Mouse (Mus musculus) neural tube, embryonic 10.5 days (tissue): Measurements from ENCODE around the gene Arel1.

Experiments used
- DNase-seq: peaks from one replicate; pipeline ENCODE4 v3.0.0-alpha.2; 2017; ENCODE audit warnings: low spot score; ENCODE audit errors: extremely low spot score

Gene Arel1

DNA sequence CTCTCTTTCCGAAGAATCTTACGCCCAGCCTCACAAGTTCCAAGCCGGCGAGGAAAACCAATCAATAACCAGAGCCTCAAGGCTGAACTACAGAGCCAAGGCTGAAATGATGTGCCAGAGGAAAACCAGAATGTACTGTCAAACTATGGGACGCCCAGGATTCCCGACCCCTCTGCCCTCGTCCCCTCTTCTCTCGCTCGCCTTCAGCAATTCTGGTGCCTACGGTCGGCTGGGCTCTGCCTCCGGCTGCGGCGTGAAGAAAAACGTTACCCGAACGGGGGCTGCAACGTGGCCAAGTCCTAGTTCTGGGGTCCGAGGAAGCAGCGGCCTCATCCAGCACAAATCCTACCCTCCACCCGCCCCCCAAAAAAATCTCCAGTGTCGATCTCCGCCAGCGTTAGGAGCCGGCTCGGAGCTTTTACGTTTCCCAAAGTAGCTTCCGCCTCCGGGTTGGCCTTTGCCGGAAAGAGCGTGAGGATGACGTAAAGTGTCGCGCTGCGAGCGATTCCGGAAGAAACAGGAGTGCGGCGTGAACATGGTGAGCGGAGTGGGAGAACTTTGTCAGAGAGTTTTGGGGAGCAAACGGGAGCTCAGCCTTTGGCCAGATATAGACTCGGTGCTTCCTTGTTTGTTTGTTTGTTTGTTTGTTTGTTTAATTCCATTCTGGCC is at the start of gene Arel1, which contains the start of gene Fcf1:
Arel1 (minus strand) TSS at position 473 of the 669 bp plus-strand sequence.
Fcf1 (plus strand) TSS at position 470 of the 669 bp plus-strand sequence.
- DNase-seq: peak; percentile 91

DNA sequence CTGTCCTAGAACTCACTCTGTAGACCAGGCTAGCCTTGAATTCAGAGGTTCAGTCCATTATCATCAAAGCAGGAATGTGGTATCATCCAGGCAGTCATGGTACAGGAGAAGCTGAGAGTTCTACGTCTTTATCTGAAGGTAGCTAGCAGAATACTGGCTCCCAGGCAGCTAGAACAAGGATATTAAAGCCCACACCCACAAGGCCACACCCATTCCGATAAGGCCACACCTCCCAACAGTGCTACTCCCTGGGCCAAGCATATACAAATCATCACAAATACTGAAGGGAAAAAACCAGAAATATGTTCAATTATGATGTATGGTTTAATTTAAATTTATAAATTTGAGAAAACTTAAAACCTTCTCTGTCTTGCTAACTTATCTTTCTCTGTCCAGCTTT is 41.5 kb upstream of the Arel1 start:
- DNase-seq: no peak

DNA sequence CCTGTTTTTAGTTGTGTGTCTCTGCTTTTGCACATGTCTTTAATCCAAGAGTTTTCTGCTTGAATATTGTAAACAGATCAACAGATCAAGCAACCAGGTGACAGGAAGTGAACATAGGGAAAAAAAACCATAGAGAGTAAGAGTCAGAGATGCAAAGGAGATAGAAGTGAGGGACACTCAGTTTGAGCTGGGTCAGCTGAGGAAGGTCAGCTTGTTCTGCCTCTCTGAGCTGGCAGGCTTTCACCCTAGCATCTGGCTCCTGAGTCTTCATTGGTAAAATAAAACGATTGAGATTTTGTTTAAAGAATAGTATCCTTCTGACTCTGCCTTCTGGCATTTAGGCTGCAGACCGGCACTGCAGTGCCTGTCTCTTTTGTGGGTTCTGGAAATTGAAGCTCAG is 39.8 kb upstream of the Arel1 start:
- DNase-seq: no peak

DNA sequence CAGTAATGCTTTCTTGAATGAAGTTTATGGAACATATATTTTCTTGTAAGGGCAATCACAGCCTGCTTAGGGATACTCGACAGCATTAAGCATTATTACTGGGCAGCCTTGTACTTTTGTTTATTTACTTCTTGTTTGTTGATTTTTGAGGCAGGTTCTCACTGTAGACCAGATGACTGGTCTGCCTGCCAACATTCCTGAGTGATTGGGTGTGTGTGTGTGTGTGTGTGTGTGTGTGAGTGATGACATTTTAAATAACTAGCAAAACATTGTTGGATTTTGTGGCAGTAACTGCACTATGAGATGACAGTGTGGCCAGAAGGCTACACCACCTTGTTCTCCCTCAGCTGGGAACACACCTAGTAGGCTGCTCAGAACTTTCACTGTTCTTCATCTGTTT is 39.1 kb upstream of the Arel1 start:
- no peak for DNase-seq

DNA sequence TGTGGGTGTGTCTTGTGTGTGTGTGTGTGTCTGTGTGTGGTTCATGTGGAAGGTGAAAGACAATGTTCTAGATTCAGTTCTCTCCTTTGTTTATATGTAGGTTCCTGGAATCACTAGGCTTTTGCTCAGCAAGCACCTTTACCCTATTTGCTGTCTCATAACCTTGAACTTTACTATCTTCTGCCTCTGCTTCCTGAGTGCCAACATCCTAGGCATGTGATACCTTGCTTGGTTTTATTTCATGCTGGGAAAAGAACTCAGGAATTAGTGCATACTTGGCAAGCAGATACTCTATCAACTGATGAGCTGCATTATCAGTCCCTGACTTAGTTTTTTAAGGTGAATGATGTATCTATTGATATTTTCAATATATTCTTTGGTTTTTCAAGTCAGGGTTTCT is 36.3 kb upstream of the Arel1 start:
- DNase-seq: no peak

DNA sequence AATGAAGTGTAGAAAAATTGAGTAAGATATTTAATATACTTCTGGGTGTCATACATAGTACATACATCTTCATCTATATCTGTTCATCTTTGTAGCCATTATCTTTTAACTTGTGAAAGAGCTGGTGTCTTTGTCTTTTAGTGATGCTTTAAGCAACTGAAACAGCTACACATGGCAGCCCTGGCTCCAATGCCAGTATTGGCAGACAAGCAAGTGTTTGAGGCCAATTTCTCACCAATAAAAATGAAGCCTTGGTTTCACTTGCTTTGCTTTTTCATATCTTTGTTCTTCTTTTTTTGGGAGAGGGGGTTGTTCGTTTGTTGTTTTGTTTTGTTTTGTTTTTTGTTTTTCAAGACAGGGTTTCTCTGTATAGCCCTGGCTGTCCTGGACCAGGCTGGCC is 35.5 kb upstream of the Arel1 start:
- no peak for DNase-seq

DNA sequence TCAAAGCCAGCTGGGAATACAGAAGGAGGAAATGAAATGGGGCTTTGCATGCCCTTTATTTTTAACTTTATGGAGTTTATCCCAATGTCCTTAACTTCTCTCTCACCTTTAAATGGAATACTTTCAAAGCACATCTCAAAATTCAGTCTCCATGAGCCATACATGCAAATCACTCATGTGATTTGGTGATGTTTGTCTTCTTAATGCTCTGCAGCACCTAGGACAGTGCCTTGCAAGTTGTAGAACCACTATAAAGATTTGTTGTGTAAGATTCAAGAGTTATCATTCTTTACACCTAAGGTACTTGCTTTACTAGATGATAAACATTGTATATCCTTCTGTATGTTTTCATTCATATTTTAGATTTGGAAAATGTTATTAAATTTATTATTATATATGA is 28.4 kb upstream of the Arel1 start:
- no peak for DNase-seq

DNA sequence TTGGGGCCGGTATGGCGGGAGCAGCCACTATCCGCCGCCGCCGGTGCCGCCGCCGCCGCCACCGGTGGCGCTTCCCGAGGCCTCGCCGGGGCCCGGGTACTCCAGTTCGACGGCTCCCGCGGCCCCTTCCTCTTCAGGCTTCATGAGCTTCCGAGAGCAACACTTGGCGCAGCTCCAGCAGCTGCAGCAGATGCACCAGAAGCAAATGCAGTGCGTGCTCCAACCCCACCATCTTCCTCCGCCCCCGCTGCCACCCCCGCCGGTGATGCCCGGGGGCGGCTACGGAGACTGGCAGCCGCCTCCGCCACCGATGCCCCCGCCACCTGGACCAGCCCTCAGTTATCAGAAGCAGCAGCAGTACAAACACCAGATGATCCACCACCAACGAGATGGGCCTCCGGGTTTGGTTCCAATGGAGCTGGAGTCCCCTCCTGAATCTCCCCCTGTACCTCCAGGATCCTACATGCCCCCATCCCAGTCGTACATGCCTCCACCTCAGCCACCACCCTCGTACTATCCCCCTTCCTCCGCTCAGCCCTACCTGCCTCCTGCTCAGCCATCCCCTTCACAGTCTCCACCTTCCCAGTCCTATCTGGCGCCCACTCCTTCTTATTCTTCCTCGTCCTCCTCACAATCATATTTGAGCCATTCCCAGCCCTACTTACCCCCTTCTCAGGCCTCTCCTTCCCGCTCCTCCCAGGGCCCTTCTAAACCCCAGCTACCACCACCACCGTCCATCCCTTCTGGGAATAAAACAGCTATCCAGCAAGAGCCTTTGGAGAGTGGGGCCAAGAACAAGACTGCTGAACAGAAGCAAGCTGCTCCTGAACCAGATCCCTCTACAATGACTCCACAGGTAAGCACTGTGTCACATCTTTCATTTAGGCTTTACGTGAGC is 26.1 kb upstream of the Arel1 start:
- peak; percentile 42 for DNase-seq

DNA sequence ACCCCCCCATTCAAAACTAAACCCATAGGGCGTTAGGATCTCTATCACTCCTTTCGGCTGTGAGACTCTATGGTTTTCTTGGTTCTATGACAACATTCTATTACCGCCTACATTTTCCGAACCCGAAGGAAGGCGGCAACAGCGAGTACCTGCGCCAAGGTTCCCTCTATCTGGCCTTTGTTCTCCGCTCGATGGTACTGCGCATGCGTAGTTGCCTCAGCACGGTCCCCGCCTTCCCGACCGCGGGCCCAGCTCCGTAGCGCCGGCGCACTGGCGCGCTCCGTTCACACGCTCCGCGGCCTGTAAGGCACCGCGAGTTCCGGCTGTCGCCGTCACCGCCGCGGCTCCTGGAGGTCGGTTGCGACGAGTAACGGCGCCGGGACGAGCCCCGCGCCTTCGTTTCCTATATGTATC is 25.4 kb upstream of the Arel1 start, which contains the start of gene Ylpm1:
Ylpm1 (plus strand) TSS at position 239 of the 414 bp plus-strand sequence.
- peak; percentile 97 for DNase-seq

DNA sequence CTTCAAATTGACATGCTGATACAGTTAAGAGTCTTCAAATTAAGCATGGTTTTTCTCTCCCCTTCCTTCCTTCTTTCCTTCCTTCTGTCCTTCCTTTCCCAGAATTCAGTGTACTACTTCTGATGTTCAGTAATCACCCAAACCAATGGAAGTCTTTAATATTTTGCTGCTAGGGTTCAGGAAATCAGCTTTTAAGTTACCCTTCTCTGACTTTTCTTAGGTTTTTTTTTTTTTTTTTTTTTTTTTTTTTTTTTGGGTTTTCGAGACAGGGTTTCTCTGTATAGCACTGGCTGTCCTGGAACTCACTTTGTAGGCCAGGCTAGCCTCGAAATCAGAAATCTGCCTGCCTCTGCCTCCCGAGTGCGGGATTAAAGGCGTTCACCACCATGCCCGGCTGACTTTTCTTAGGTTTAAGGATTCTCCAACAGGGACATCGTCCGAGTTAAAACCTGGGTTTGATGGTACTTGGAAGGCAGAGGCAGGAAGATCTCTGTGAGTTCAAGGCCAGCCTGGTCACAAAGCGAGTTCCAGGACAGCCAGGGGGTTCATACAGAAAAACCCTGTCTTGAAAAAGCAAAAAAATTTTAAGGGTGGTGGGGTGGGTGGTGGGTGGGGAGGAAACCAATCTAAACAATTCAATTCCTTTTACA is 24.5 kb upstream of the Arel1 start:
- DNase-seq: peak; percentile 15

DNA sequence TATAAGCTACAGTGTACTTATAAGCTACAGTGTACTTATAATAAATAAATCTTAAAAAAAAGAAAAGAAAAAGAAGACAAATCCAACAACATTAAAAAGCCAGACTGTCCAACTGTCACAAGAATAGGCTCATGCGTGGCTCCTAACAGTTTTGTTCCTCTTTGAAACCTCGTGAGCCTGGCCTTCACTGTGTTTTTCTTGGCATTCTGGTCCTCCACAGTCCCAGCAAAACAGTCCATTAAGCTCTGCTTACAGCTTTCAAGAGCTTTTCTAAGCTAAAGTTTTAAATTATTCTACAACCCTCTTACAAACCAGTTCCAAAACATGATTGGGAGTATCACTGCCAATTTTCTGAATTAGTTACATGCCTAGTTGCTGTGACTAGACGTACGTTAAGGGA is 18.8 kb upstream of the Arel1 start:
- no peak for DNase-seq

DNA sequence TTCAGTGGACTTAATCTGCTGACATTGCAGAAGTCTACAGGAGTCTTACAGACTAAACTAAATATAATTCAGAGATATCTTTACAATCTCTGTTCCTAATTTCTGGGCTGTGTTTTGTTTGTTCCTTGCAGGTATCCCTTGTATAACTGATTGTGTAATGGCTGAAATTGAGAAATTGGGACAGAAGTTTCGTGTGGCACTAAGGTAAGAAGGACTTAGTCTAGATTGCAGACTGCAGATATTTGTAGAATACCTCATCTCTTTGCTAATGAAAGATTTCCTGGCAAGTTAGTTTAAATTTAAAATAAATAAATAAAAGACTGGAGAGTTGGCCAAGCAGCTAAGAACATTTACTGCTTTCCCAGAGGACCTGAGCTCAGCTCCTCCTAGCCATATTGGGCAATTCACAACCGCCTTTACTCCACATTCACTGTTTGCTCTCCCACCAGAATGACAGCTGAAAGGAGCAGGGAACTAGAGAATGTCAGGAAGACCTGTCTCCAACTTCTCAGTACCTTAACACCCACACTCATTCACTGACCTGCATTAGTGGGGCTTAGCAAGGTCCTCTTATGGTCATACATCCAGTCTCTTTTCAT is 8.7 kb upstream of the Arel1 start:
- DNase-seq: no peak

DNA sequence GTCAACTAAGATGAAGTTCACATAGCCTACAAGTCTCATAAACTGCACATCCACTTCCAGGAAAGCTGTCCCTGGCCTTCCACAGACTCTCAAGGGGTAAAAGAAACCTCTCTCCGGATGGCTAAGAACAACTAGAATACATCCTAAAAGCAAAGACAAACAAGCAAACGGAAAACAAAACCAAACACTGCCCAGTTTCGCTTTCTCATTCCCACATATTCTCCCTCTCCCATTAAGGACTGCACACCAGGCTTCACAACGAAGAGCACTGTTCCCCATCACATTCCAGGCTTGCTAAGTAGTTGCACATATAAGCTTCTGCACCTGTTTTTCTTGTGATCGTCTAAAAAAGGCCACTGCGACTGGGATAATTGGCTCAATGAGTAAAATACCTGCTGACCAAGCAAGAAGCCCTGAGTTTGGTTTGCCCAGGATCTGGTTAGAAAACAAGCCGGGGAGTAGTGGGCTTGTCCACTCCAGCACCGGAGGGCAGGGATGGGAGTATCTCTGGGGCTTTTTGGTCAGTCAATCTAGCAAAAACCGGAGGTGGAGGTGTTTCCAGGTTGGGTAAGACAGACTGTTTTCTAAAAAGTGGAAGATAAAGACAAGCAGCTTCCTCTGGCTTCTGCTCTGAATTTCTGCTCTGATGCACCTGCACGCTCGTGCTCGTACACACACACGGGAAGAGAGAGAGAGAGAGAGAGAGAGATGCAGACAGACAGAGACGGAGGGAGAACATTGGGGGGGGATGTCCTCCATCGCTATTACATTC is 858 bp downstream of the Arel1 start:
- no peak for DNase-seq

DNA sequence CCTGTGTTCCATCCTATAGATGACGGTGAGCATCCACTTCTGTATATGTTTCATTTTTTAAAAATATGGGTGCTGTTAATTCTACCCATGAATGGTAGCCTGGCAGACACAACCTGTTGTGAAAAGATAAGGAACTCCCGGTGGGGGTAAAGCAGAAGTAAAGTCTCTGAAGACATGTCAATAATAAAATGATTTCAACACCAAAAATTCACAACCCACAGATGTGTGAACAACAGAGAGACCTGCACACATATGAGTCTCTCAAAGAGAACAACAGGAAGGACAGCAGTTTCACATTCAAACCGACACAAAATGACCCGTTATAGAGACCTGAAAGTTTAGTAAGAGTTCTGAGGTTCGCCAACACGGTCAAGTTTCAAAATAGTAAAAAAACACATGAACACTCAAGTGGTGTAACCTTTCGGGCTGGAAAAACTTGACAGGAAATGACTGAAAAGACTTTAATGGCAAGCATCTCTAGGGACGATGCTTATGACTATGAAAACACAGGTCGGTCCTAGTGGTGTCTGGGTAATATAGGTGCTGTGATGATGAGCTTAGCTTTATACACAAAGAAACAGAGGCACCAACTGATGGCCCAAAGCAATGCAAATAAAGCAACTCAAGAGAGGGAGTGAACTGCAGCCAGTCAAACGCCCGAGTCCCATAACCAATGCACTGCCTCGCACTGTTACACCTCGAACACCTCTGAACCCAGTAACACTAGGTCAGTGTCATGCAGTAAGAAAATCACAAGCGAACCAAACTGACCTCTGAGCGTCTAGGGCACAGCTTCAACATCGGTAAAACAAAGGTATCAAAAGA is 1.7 kb downstream of the Arel1 start:
- no peak for DNase-seq

DNA sequence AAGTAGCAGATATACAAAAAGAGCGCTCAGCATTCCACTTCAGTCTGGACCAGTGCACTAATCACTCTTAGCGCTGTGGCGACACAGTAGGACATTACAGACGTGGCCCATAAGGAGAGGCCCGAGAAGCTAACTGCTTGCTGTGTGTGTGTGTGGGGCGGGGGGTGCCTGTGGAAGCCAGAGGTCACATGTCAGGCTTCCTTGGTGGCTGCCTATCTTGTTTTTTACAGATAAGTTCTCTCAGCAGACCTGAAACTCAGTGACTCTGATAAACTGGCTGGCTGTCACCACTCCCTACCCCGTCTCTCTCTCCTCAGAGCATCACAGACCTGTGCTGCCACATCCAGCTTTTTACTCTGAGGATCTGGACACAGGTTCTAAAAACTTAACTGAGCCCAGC is 8.1 kb downstream of the Arel1 start:
- no peak for DNase-seq

DNA sequence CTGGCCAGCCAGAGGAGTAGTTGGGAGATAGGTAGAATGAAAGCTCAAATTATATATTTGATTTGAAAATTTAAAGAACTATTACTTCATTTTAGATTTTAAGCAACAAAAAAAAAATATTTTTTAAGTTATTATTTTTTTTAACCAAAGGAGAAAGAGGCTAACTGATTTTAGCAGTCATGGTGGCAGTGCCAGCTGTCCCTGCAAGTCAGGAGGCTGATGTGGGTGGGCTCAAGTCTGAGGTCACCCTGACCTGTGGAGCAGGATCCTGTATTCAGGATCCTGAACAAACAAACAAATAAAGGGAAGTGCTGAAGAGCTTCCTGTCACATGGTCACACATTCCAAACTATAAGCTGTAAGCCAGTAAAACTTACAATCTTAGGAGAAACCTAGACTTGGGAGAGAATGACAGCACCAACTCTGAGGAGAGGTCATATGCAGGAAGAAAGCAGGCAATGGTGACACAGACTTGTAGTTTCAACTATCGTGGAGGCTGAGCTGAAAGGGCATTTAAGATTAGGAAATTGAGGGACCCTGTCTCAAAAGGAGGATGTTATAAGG is 11.8 kb downstream of the Arel1 start:
- DNase-seq: no peak

DNA sequence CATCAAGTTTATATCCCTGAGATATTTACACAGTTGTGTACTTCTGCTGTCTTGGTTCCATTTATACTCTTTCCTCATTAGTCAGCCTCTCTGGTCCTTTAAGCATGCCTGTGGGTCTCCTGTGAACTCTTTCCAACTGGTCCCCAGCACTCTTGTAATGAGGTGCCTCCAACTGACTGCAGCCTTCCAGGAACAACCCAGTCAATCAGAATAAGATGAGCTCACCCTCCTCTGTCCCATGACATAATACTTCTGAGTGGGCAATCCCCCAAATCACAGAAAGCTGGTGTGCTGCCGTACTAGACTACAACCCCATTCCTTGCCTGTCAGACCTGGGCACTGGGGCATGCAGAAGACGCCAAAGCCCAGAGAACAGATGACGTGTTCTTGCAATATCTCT is 14.4 kb downstream of the Arel1 start:
- no peak for DNase-seq

DNA sequence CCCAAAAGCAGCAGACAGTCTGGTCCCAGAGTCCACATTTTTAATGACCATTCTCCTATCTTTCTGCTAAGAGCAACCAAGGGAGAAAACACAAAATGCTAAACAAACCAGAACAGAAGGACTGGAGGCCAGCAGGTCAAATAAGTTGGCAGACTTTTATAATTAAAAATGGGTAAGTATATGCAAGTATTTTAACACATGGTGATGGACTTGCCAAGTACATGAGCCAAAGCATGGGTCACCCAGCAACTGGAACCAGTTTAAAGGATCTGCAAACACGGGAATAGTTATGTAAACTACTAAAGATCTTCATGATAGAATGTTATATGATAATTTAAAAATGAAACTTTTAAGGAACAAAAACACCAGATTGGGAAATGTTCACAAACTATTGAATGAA is 18.3 kb downstream of the Arel1 start:
- no peak for DNase-seq

DNA sequence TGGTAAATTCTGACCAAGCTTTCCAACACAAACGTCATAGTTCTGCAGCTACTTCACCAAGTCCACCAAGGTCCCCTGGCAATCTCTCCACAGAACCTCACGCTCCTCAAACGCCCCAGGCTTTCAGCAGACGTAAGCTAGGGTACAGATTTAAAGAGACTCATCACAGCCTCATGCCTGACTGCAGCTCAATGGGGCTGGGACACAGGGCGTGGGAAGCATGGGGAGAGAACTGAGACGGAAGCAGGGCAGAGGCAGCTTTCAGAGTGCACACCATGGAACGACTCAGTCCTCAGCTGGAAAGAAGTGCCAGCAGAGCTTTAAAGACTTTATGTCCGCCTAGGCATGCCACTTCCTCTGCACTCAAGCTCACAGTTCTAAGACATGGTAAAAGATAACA is 19.2 kb downstream of the Arel1 start:
- DNase-seq: no peak

DNA sequence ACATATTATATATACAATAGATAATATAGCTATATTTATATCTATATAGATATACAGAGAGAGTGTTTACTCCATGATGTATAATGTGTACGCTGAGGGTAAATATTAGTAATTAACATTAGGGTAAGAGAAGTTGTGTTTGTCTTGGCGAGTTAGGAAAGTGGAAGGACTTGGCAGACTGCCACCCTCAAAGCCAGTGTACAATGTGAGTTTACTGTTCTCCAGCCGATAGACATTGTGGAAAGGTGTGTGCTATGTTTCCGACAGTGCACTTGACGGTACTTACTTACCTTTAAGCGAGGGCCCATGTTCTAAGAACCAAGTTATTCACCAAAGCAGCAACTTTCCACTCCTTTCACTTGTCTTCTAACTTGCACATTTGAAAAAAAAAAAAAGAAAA is 19.9 kb downstream of the Arel1 start:
- DNase-seq: no peak
